Mouse (Mus musculus): Measurements from ENCODE around the gene Tjap1. TPM values are rescaled to one million over a fixed set of nuclear protein-coding genes. Genes with fewer than 3 reads are reported as not detected.

The Tjap1 gene
- total RNA-seq (2023) = 44.1 TPM

GRCm38 (mm10) chr17:46282483-46283123, at the start of gene Tjap1:
Gene Tjap1 (minus strand): TSS chr17:46283026.

GRCm38 (mm10) chr17:46327906-46328534, 45.2 kb upstream of the Tjap1 start, which contains the start of gene Abcc10:
Gene Abcc10 (minus strand): TSS chr17:46328352.

GRCm38 (mm10) chr17:46297364-46298219, 14.8 kb upstream of the Tjap1 start, which contains the start of gene Dlk2:
Gene Dlk2 (plus strand): TSS chr17:46297421.

GRCm38 (mm10) chr17:46253452-46254084, 29.3 kb downstream of the Tjap1 start, which contains the start of gene Lrrc73:
Gene Lrrc73 (plus strand): TSS chr17:46253531.

GRCm38 (mm10) chr17:46247512-46248188, 35.2 kb downstream of the Tjap1 start, which contains the start of the genes Polr1c and Yipf3:
Gene Polr1c (minus strand): TSS chr17:46248054.
Gene Yipf3 (plus strand): TSS chr17:46248080.

Other genes with a start within 250 kb of the Tjap1 start
- gene Mrps18a, start 172.0 kb downstream of the Tjap1 start, total RNA-seq (2023) = 67.6 TPM
- 1.4 TPM for gene Rsph9, start 138.8 kb downstream of the Tjap1 start, total RNA-seq (2023)
- 24.8 TPM for gene Mad2l1bp, start 129.5 kb downstream of the Tjap1 start, total RNA-seq (2023)
- gene Gtpbp2, start 122.0 kb downstream of the Tjap1 start, total RNA-seq (2023) = 191 TPM
- 12.9 TPM for gene Polh, start 80.4 kb downstream of the Tjap1 start, total RNA-seq (2023)
- 35.8 TPM for gene Xpo5, start 80.2 kb downstream of the Tjap1 start, total RNA-seq (2023)
- 64.0 TPM for gene Polr1c, start 35.0 kb downstream of the Tjap1 start, total RNA-seq (2023)
- gene Yipf3, start 34.9 kb downstream of the Tjap1 start, total RNA-seq (2023) = 91.2 TPM
- gene Lrrc73, start 29.5 kb downstream of the Tjap1 start, total RNA-seq (2023) = 1.4 TPM
- gene Dlk2, start 14.4 kb upstream of the Tjap1 start, total RNA-seq (2023) = not detected
- gene Abcc10, start 45.3 kb upstream of the Tjap1 start, total RNA-seq (2023) = 14.4 TPM
- 56.7 TPM for gene Zfp318, start 100.7 kb upstream of the Tjap1 start, total RNA-seq (2023)
- not detected for gene Crip3, start 145.9 kb upstream of the Tjap1 start, total RNA-seq (2023)
- gene Slc22a7, start 155.4 kb upstream of the Tjap1 start, total RNA-seq (2023) = not detected
- 0.18 TPM for gene Ttbk1, start 204.6 kb upstream of the Tjap1 start, total RNA-seq (2023)
- gene Dnph1, start 213.7 kb upstream of the Tjap1 start, total RNA-seq (2023) = not detected